Mouse (Mus musculus) ES-Bruce4 (cell line): ENCODE measurements around the gene Lrmda.

Experiments used
- CTCF ChIP-seq: IDR thresholded peaks from one replicate; pipeline ENCODE4 v1.8.1; 2011; ENCODE audit warnings: low read depth, low read length
- EP300 ChIP-seq: IDR thresholded peaks from 2 replicates; pipeline ENCODE4 v1.6.1; 2011; ENCODE audit warnings: low read depth, low read length; ENCODE audit not compliant: insufficient read depth
- POLR2A ChIP-seq: IDR thresholded peaks from one replicate; pipeline ENCODE4 v1.8.1; 2011; ENCODE audit warnings: low read length; ENCODE audit not compliant: insufficient read depth

- no peak for TF ChIP-seq POLR2A
- no peak for TF ChIP-seq CTCF
- TF ChIP-seq EP300 = no peak
Measured at GRCm38 (mm10) chr14:22494866-22495265, 475.4 kb downstream of the Lrmda start.
